Mouse (Mus musculus): ENCODE measurements around the gene Lman1l. TPM values are rescaled to one million over a fixed set of nuclear protein-coding genes. Genes with fewer than 3 reads are reported as not detected.

The Lman1l gene
- polyA plus RNA-seq, 1 experiment from 2014 or later = not detected

DNA sequence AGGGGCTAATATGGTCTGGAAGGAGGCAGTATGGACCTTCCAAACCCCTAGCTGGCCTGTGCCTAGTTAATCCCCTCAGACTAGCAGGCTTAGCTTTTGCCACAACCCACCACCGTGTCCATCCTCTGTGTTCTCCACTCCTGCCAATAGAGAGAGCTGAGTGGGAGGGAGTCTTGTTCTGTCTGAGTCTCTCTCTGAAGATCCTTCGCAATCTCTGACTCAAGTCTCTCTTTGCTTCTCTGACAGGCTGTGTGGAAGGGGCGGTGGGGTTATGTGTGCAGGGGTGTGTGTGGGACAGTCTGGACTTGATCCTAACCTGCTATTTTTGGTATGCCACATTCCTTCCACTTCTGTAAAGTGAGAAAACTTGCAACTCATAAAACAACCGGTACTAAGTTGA lies 15.7 kb downstream of the Lman1l start:
- Histone ChIP-seq H3K27ac (no peak overlapping the region), H3K4me1 (peaks cover 17% of the 10 kb centered on the region), H3K27me3 (ENCODE audit: low read depth, poor library complexity, severe bottlenecking) (peaks cover 25% of the 10 kb centered on the region), H3K36me3 (no peaks in the 10 kb centered on the region), H3K4me3 (no peak overlapping the region), H3K9me3 (replicated peaks) (no peaks in the 10 kb centered on the region)
- WGBS = 85% methylated on average over 4 of the region's 4 CpGs
- DNase-seq (ENCODE audit: low spot score) = no peak

DNA sequence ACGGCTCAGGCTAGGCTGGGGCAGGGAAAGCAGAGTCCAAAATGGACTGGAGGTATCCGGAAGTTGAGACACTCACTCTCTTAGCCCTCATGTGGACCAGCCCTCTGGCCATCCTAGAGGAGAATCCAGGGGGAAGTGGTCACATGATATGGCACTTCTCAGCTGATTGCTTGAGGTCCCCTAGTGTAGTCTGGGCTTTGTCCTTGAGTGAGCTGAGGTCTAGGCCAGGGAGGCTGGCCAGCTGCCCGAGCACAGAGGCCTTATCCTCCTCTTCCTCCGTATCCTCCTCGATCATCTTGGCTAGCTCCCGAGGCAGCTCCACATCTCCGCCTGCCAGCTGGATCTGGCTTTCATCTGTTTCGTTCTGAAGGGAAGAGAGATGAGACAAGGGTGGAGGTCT lies 18.5 kb downstream of the Lman1l start:
- 55% methylated on average over 8 of the region's 8 CpGs for WGBS

DNA sequence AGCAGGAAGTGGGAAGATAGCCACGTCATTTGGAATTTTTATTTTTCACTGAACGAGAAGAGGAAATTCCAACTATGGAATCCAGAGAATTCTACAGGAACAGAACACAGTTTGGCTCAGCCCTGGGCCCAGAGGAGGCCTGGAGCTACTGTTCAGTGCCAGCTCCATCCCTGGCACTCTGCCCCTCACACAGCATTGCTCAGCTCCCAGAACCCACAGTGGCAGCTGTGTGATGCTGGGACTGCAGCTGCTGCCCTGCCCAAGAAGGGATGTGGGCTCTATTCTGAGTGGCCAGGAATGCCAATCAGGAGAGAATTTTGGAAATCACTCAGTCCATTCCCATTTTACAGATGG lies 19.2 kb downstream of the Lman1l start:
- peaks cover 29% of the 10 kb centered on the region for H3K4me1 ChIP-seq
- H3K9me3 ChIP-seq (replicated peaks) = no peaks in the 10 kb centered on the region
- H3K27ac ChIP-seq = no peak overlapping the region
- WGBS = 62% methylated on average over 2 of the region's 2 CpGs
- no peak overlapping the region for H3K4me3 ChIP-seq
- no peaks in the 10 kb centered on the region for H3K36me3 ChIP-seq
- H3K27me3 ChIP-seq (ENCODE audit: low read depth, poor library complexity, severe bottlenecking) = peaks cover 16% of the 10 kb centered on the region
- DNase-seq (ENCODE audit: low spot score) = no peak

More for the DNA sequence above, 18.5 kb downstream of the Lman1l start:
- Histone ChIP-seq H3K27me3 (ENCODE audit: low read depth, poor library complexity, severe bottlenecking) (peaks cover 24% of the 10 kb centered on the region), H3K9me3 (replicated peaks) (no peaks in the 10 kb centered on the region), H3K4me1 (peaks cover 30% of the 10 kb centered on the region), H3K4me3 (no peak overlapping the region), H3K27ac (no peak overlapping the region), H3K36me3 (no peaks in the 10 kb centered on the region)
- no peak for DNase-seq (ENCODE audit: low spot score)

DNA sequence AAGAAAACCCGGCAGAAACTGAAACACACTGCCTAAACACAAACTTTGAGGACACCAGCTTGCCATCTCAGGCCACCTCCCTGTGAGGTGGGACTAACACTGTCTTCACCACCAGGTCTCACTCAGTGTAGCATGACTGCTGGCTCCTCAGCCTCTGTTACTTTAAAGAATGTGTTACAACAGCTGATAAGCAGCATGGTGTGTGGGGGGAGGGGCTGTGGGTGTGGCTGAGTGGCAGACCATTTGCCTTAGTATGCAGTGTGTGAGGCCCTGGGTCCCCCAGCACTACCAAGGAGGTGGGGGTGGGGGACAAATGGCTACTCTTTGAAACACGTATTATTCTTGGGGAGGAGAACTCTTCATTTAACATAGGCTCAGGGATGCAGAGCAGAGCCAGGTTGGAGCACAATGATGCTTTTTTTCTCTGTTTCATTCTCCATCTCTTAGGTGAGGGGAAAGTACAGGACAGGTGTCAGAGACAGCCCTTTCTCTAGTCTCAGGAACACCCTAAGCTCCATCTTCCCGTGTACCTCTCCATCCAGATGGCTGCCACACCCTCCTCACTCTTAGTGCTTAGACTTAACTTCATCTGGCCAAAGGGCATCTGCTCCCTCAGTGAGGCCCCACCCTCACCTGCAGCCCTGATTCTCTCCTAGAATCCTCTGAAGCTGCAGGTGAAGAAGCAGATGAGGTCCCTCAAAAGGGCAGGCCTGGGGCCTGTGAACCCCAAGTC lies 19.8 kb downstream of the Lman1l start:
- Histone ChIP-seq H3K9me3 (replicated peaks) (no peaks in the 10 kb centered on the region), H3K27me3 (ENCODE audit: low read depth, poor library complexity, severe bottlenecking) (peaks cover 11% of the 10 kb centered on the region), H3K27ac (no peak overlapping the region), H3K4me3 (no peak overlapping the region), H3K36me3 (no peaks in the 10 kb centered on the region), H3K4me1 (peaks cover 24% of the 10 kb centered on the region)
- DNase-seq (ENCODE audit: low spot score) = no peak
- 11% methylated on average over 3 of the region's 3 CpGs for WGBS

DNA sequence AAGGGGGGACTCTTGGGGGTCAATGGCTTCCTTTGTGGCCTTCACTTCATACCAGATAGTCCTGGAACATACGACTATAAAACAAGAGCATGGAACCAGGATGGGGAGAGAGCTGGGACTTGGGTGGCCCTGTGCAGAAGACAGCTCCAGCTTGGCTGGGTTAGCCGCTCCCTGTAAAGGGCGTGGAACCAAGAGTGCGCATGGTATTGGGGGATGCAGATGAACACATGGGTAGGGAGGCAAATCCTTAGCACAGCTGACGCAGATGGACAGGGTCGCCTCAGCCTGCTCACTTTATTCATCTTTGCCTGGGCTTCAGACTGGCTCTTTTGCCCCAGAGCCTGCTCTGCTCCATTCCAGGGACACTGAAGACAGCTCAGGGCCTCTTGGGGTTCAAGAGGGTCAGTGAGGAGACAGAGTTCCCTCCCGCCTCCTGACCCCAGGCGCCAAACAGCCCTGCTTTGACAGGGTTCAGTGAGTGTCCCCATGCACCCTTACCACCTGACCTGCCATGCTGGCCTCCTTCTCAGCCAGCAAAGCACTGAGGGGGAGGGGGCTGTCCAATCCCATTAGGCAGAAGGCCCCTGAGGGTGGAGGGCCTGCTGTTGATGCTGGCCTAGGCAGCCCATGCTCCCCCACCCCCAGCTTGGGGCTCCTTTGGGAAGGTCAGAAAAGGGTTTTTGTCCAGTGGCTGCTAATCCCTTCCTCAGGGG lies 21.6 kb downstream of the Lman1l start:
- no peaks in the 10 kb centered on the region for H3K9me3 ChIP-seq (replicated peaks)
- WGBS = 56% methylated on average over 8 of the region's 8 CpGs
- H3K27ac ChIP-seq = no peak overlapping the region
- DNase-seq (ENCODE audit: low spot score) = no peak
- no peak overlapping the region for H3K4me3 ChIP-seq
- H3K4me1 ChIP-seq = peaks cover 24% of the 10 kb centered on the region
- no peaks in the 10 kb centered on the region for H3K27me3 ChIP-seq (ENCODE audit: low read depth, poor library complexity, severe bottlenecking)
- peaks cover 12% of the 10 kb centered on the region for H3K36me3 ChIP-seq

DNA sequence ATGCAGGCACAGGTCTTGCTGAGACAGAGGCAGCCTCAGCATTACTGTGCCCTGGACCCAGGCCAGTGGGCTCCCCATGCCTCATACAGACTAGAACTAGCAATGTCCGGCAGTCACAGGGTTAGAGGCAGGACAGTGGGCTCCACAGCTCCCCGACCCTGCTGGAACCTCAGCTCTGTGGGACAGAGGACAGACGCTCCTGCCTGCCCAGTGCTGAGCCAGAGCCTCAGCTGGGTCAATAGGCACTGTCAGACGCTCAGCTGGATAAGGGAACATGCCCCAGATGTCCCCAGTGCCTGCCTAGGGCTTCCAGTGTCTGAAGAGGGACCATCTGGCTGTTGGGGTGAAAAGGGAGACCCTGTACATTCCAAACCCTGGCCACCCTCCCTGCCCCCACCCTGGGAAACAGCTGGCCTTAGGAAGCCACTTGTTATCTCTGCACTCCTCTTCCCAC lies 22.6 kb downstream of the Lman1l start:
- no peak overlapping the region for H3K27ac ChIP-seq
- 26% methylated on average over 4 of the region's 4 CpGs for WGBS
- H3K36me3 ChIP-seq = peaks cover 21% of the 10 kb centered on the region
- DNase-seq (ENCODE audit: low spot score) = no peak
- H3K27me3 ChIP-seq (ENCODE audit: low read depth, poor library complexity, severe bottlenecking) = no peaks in the 10 kb centered on the region
- peaks cover 24% of the 10 kb centered on the region for H3K4me1 ChIP-seq
- H3K9me3 ChIP-seq (replicated peaks) = no peaks in the 10 kb centered on the region
- no peak overlapping the region for H3K4me3 ChIP-seq

DNA sequence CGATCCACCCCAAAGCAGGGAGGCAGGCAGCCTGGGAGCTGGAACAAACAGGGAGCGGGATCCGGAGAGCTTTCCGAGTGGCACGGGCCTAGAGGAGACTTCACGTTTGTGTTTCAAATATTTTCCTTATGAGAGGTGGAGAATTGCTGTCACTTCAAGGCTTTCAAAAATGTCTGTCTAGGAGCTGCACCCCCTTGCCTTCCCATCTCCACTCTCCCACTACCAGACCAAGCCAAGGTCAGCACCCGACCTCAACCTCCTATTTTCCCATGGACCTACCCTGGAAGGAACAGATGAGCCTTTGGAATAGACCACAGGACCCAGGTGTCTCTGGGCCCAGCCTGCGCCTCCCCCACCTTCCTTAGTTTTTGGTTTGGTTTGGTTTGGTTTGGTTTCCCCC lies 23.3 kb downstream of the Lman1l start:
- Histone ChIP-seq H3K36me3 (peaks cover 22% of the 10 kb centered on the region), H3K4me3 (no peak overlapping the region), H3K27ac (no peak overlapping the region), H3K27me3 (ENCODE audit: low read depth, poor library complexity, severe bottlenecking) (no peaks in the 10 kb centered on the region), H3K9me3 (replicated peaks) (no peaks in the 10 kb centered on the region), H3K4me1 (peaks cover 24% of the 10 kb centered on the region)
- WGBS = 90% methylated on average over 8 of the region's 8 CpGs
- DNase-seq (ENCODE audit: low spot score) = no peak

DNA sequence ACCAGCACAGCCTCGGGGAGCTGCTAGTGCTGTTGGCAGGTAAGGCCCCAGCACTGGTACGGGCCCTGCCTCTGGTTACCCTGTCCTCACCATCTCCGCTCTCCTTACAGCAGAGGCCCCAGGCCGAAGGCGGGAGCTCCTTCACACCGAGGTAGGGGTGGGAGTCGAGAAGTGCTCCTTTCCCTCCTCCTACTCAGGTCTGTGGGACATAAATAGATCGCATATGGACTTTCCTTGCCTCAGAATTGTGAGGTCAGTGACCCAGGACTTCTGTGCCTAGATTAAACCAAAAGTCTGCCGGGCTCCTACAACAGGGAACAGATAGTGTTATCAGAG lies 26.4 kb downstream of the Lman1l start:
- Histone ChIP-seq H3K27ac (peak overlapping the region; percentile 0; the same call in 1 of the 2 replicates), H3K4me1 (peaks cover 27% of the 10 kb centered on the region), H3K27me3 (ENCODE audit: low read depth, poor library complexity, severe bottlenecking) (no peaks in the 10 kb centered on the region), H3K9me3 (replicated peaks) (no peaks in the 10 kb centered on the region), H3K36me3 (peaks cover 22% of the 10 kb centered on the region), H3K4me3 (no peak overlapping the region)
- 77% methylated on average over 9 of the region's 9 CpGs for WGBS
- DNase-seq (ENCODE audit: low spot score) = no peak

DNA sequence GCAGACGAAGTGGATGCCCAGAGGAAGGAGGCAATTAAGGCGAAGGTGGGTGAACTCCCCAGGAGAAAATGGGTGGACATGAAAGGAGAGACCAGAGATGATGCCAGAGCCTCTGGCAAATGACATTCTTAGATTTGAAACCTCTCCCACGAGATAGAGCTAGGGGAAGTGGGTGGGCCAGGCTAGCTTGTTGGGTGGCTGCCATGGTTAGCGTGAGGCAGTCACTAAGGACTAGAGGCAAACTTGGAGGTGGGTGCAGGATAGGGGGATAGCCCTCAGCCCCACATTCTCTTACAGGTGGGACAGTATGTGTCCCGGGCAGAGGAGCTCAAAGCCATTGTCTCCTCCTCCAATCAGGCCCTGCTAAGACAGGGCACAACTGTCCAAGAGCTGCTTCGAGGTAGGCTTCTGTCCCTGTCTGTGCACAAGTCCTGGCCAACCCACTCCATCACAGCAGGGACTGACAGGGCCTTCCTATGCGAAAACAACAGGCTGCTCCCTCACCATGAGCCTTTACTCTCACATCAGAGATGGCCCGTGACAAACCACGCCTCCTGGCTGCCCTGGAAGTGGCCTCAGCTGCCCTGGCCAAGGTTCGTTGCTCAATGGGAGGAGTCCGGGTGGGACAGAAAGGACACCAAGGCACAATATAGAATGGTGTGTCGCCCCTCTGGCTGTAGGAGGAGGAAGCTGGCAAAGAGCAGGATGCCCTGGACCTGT lies 27.0 kb downstream of the Lman1l start:
- H3K4me1 ChIP-seq = peaks cover 26% of the 10 kb centered on the region
- no peaks in the 10 kb centered on the region for H3K9me3 ChIP-seq (replicated peaks)
- peaks cover 22% of the 10 kb centered on the region for H3K36me3 ChIP-seq
- H3K27me3 ChIP-seq (ENCODE audit: low read depth, poor library complexity, severe bottlenecking) = no peaks in the 10 kb centered on the region
- DNase-seq (ENCODE audit: low spot score) = no peak
- H3K27ac ChIP-seq = peak overlapping the region; percentile 0; the same call in 1 of the 2 replicates
- WGBS = 56% methylated on average over 12 of the region's 12 CpGs
- no peak overlapping the region for H3K4me3 ChIP-seq

DNA sequence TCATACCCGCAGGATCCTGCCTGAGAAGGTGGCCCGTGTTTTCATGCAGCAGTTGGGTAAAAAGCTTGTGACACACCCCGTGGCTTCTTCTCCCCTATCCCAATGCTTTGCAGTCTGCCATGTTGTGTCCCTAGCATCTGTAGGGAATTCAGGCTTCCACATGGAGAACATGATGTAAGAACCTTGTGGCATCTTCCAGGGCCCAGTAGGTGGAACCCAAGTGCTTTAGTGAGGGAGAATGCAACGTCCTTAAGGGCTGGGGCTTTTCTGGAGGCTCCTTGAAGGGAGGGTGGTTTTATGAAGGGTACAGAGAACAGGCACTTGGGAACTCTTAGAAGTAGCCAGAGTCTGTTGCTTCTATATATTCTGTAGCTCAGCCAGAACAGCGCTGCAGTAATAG lies 29.8 kb downstream of the Lman1l start:
- Histone ChIP-seq H3K36me3 (peaks cover 40% of the 10 kb centered on the region), H3K27me3 (ENCODE audit: low read depth, poor library complexity, severe bottlenecking) (no peaks in the 10 kb centered on the region), H3K4me1 (peaks cover 22% of the 10 kb centered on the region), H3K27ac (no peak overlapping the region), H3K9me3 (replicated peaks) (no peaks in the 10 kb centered on the region), H3K4me3 (0 out of 2 replicates have a peak overlapping the region, but pooled peaks have one; percentile 82)
- DNase-seq (ENCODE audit: low spot score) = no peak
- 36% methylated on average over 5 of the region's 5 CpGs for WGBS

DNA sequence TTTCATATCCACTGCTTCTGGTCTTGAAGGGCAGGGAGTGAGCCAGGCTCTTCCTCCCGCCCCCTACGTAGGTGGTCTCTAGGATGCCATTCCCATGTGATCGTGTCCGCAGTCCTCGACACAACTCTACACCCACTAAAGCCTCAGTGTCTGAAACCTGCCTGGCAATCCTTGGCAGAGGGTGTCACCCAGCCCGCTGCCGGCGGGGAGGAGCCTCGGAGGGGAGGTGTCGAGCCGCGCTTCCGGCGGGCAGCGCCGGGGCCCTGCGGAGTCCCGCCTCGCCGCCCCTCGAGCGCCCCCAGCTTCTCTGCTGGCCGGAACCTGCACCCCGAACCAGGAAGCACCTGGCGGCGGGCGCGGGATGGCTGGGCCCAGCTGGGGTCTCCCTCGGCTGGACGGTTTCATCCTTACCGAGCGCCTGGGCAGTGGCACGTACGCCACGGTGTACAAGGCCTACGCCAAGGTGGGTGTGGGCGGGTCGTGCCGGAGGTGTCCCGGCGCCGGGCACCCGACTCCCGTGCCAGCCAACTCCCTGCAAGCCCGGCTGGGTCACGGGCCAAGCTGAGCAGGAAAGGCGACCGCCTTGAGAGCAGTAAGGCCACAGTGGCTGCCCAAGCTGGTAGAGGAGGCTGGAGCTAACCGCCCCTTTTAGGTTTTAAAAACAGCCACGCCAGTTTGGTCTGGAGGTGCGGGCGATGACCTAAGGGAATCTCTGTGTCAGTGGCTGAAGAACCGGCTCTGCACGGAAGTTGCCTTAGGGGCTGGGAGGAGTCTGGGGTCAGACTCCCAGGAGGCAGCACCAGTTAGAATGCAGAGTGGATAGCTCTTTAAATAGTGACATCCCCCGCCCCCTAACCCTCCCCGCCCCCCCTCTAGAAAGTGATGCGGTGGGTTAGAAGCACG lies 31.1 kb downstream of the Lman1l start, which contains the start of gene Ulk3:
TSS of gene Ulk3 (plus strand) at position 229 of the 903 bp plus-strand sequence.
- Histone ChIP-seq H3K27me3 (ENCODE audit: low read depth, poor library complexity, severe bottlenecking) (no peaks in the 10 kb centered on the region), H3K27ac (peak within 1 kb of the TSS; percentile 87), H3K36me3 (peaks cover 41% of the 10 kb centered on the region), H3K4me1 (peaks cover 22% of the 10 kb centered on the region), H3K9me3 (replicated peaks) (no peaks in the 10 kb centered on the region), H3K4me3 (peak within 1 kb of the TSS; percentile 82)
- DNase-seq (ENCODE audit: low spot score) = peak; percentile 80
- WGBS = under 1% methylated on average over 58 of the region's 58 CpGs

DNA sequence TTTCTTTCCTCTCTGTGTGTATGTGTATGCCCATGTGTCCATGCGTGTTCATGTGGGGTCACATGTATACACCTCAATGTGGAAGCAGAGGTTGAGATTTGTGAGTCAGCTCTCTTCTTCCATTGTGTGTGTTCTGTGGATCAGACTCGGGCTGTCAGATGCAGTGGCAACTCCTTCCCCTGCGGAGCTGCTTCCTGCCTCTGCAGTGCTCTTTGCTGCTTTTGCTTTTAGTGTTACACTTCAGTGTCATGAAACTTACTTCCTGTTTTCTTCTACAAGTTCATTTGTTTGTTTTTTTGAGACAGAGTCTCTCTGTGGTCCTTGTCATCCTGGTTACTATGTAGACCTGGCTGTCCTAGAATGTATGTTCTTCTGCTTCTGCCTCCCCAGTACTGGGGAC lies 35.6 kb downstream of the Lman1l start:
- H3K36me3 ChIP-seq = peaks cover 71% of the 10 kb centered on the region
- WGBS = 85% methylated on average over 3 of the region's 3 CpGs
- H3K27ac ChIP-seq = no peak overlapping the region
- peaks cover 13% of the 10 kb centered on the region for H3K4me1 ChIP-seq
- H3K27me3 ChIP-seq (ENCODE audit: low read depth, poor library complexity, severe bottlenecking) = no peaks in the 10 kb centered on the region
- no peaks in the 10 kb centered on the region for H3K9me3 ChIP-seq (replicated peaks)
- no peak overlapping the region for H3K4me3 ChIP-seq
- DNase-seq (ENCODE audit: low spot score) = no peak
